Mouse (Mus musculus) forebrain, embryonic 12.5 days (tissue): ENCODE data around the gene Sh3d19. TPM values are rescaled to one million over a fixed set of nuclear protein-coding genes. Genes with fewer than 3 reads are reported as not detected.

Experiments
- ATAC-seq: fragments of 200-750 bp; cut with Nextera tagmentation; 2 replicates; pipeline ENCODE4 v1.8.0; 2017; ENCODE audit warnings: moderate TSS enrichment; ENCODE audit not compliant: low FRiP score
- H3K27ac ChIP-seq: fragments of 300-500 bp; sonication (generic); 2 replicates; pipeline ENCODE4 v1.5.1; 2016; ENCODE audit warnings: mild to moderate bottlenecking
- H3K27me3 ChIP-seq: fragments of 300-500 bp; sonication (generic); 2 replicates; pipeline ENCODE4 v1.6.1; 2016; ENCODE audit warnings: mild to moderate bottlenecking
- H3K36me3 ChIP-seq: fragments of 300-500 bp; sonication (generic); replicated peaks from 2 replicates; pipeline ENCODE4 v1.6.1; 2016; ENCODE audit warnings: mild to moderate bottlenecking
- H3K4me1 ChIP-seq: fragments of 300-500 bp; sonication (generic); 2 replicates; pipeline ENCODE4 v1.6.1; 2016
- H3K4me2 ChIP-seq: fragments of 300-500 bp; sonication (generic); 2 replicates; pipeline ENCODE4 v1.6.1; 2016; ENCODE audit warnings: mild to moderate bottlenecking, moderate library complexity
- H3K4me3 ChIP-seq: fragments of 300-500 bp; sonication (generic); replicated peaks from 2 replicates; pipeline ENCODE4 v1.5.1; 2016; ENCODE audit warnings: mild to moderate bottlenecking
- H3K9ac ChIP-seq: fragments of 300-500 bp; sonication (generic); 2 replicates; pipeline ENCODE4 v1.6.1; 2016; ENCODE audit warnings: mild to moderate bottlenecking
- H3K9me3 ChIP-seq: fragments of 300-500 bp; sonication (generic); 2 replicates; pipeline ENCODE4 v1.6.1; 2016
- WGBS: fragments of 180-500 bp; shearing (Covaris S2); methylation state at CpG from one replicate; pipeline ENCODE4 v1.1.7; 2016; 5-methylcytosine and 5-hydroxymethylcytosine counted together
- polyA plus RNA-seq: library from polyadenylated mRNA; unstranded; fragments of >200 nt; fragmentation: Nextera tagmentation; extraction: Ambion mirVana; gene quantifications from 2 replicates; pipeline ENCODE4 v1.2.1, GENCODE M21; 2016

The Sh3d19 gene
- polyA plus RNA-seq, 1 experiment from 2014 or later: 9.1 TPM

- Histone ChIP-seq H3K27ac (no peak overlapping the region), H3K4me3 (no peak overlapping the region)
Measured at GRCm38 (mm10) chr3:86040286-86041201, 69.6 kb downstream of the Sh3d19 start.

GRCm38 (mm10) chr3:86047686-86048408, 76.9 kb downstream of the Sh3d19 start:
- H3K36me3 ChIP-seq: no peaks in the 10 kb centered on the region
- no peak overlapping the region for H3K4me3 ChIP-seq
- H3K27ac ChIP-seq: no peak overlapping the region
- 0 out of 2 replicates have a peak, but pooled peaks cover 4% of the 10 kb centered on the region for H3K9me3 ChIP-seq
- no peak for ATAC-seq
- no peak overlapping the region for H3K9ac ChIP-seq
- no peaks in the 10 kb centered on the region for H3K27me3 ChIP-seq
- 93% methylated on average over 9 of the region's 9 CpGs for WGBS
- H3K4me2 ChIP-seq: no peak overlapping the region
- H3K4me1 ChIP-seq: no peaks in the 10 kb centered on the region

More at GRCm38 (mm10) chr3:86040286-86041201, 69.6 kb downstream of the Sh3d19 start:
- Histone ChIP-seq H3K27me3 (no peaks in the 10 kb centered on the region), H3K4me1 (peaks cover 9% of the 10 kb centered on the region; the same call in 1 of the 2 replicates), H3K9me3 (0 out of 2 replicates have a peak, but pooled peaks cover 4% of the 10 kb centered on the region), H3K36me3 (no peaks in the 10 kb centered on the region), H3K4me2 (no peak overlapping the region), H3K9ac (no peak overlapping the region)
- ATAC-seq: no peak
- WGBS: 71% methylated on average over 14 of the region's 14 CpGs

- no peak overlapping the region for H3K4me2 ChIP-seq
- no peak for ATAC-seq
- WGBS: 66% methylated on average over 2 of the region's 2 CpGs
Measured at GRCm38 (mm10) chr3:86049041-86049440, 78.1 kb downstream of the Sh3d19 start.

GRCm38 (mm10) chr3:86056678-86057077, 85.8 kb downstream of the Sh3d19 start:
- no peak overlapping the region for H3K4me3 ChIP-seq
- H3K9me3 ChIP-seq: no peaks in the 10 kb centered on the region
- H3K4me1 ChIP-seq: no peaks in the 10 kb centered on the region
- H3K9ac ChIP-seq: no peak overlapping the region
- H3K27ac ChIP-seq: no peak overlapping the region
- no peaks in the 10 kb centered on the region for H3K27me3 ChIP-seq
- 92% methylated on average over 4 of the region's 4 CpGs for WGBS
- no peaks in the 10 kb centered on the region for H3K36me3 ChIP-seq
- ATAC-seq: no peak
- H3K4me2 ChIP-seq: no peak overlapping the region

More at GRCm38 (mm10) chr3:86049041-86049440, 78.1 kb downstream of the Sh3d19 start:
- no peaks in the 10 kb centered on the region for H3K27me3 ChIP-seq
- H3K9me3 ChIP-seq: no peaks in the 10 kb centered on the region
- no peak overlapping the region for H3K4me3 ChIP-seq
- no peak overlapping the region for H3K27ac ChIP-seq
- no peaks in the 10 kb centered on the region for H3K4me1 ChIP-seq
- no peak overlapping the region for H3K9ac ChIP-seq
- H3K36me3 ChIP-seq: no peaks in the 10 kb centered on the region

- Histone ChIP-seq H3K4me1 (no peaks in the 10 kb centered on the region), H3K9ac (no peak overlapping the region), H3K27me3 (no peaks in the 10 kb centered on the region), H3K36me3 (no peaks in the 10 kb centered on the region), H3K4me3 (no peak overlapping the region), H3K4me2 (no peak overlapping the region), H3K27ac (no peak overlapping the region), H3K9me3 (no peaks in the 10 kb centered on the region)
- ATAC-seq: no peak
- 62% methylated on average over 6 of the region's 6 CpGs for WGBS
Measured at GRCm38 (mm10) chr3:86057436-86058095, 86.7 kb downstream of the Sh3d19 start.

- no peak overlapping the region for H3K4me2 ChIP-seq
- H3K27me3 ChIP-seq: no peaks in the 10 kb centered on the region
- no peaks in the 10 kb centered on the region for H3K4me1 ChIP-seq
- no peak for ATAC-seq
- 94% methylated on average over 11 of the region's 11 CpGs for WGBS
- no peaks in the 10 kb centered on the region for H3K36me3 ChIP-seq
- H3K9ac ChIP-seq: no peak overlapping the region
- no peaks in the 10 kb centered on the region for H3K9me3 ChIP-seq
- H3K27ac ChIP-seq: no peak overlapping the region
- no peak overlapping the region for H3K4me3 ChIP-seq
Measured at GRCm38 (mm10) chr3:86069646-86070250, 98.8 kb downstream of the Sh3d19 start.

GRCm38 (mm10) chr3:86070799-86071198, 99.9 kb downstream of the Sh3d19 start:
- Histone ChIP-seq H3K9me3 (no peaks in the 10 kb centered on the region), H3K9ac (no peak overlapping the region), H3K36me3 (no peaks in the 10 kb centered on the region), H3K27me3 (no peaks in the 10 kb centered on the region), H3K4me2 (no peak overlapping the region), H3K4me3 (no peak overlapping the region), H3K4me1 (no peaks in the 10 kb centered on the region), H3K27ac (no peak overlapping the region)
- ATAC-seq: no peak
- 91% methylated on average over 7 of the region's 7 CpGs for WGBS

- Histone ChIP-seq H3K27me3 (no peaks in the 10 kb centered on the region), H3K9ac (no peak overlapping the region)
- WGBS: 92% methylated on average over 3 of the region's 3 CpGs
Measured at GRCm38 (mm10) chr3:86072066-86072465, 101.2 kb downstream of the Sh3d19 start.

GRCm38 (mm10) chr3:86072889-86073288, 102.0 kb downstream of the Sh3d19 start:
- no peaks in the 10 kb centered on the region for H3K4me1 ChIP-seq
- no peak overlapping the region for H3K9ac ChIP-seq
- H3K27me3 ChIP-seq: no peaks in the 10 kb centered on the region
- WGBS: 77% methylated on average over 5 of the region's 5 CpGs
- ATAC-seq: no peak
- no peaks in the 10 kb centered on the region for H3K36me3 ChIP-seq
- H3K4me3 ChIP-seq: no peak overlapping the region
- no peak overlapping the region for H3K4me2 ChIP-seq
- H3K9me3 ChIP-seq: no peaks in the 10 kb centered on the region
- no peak overlapping the region for H3K27ac ChIP-seq

More at GRCm38 (mm10) chr3:86072066-86072465, 101.2 kb downstream of the Sh3d19 start:
- H3K4me1 ChIP-seq: no peaks in the 10 kb centered on the region
- no peak overlapping the region for H3K27ac ChIP-seq
- no peaks in the 10 kb centered on the region for H3K9me3 ChIP-seq
- no peak overlapping the region for H3K4me2 ChIP-seq
- no peaks in the 10 kb centered on the region for H3K36me3 ChIP-seq
- no peak for ATAC-seq
- no peak overlapping the region for H3K4me3 ChIP-seq

- H3K27ac ChIP-seq: no peak overlapping the region
- WGBS: 91% methylated on average over 5 of the region's 5 CpGs
- no peak overlapping the region for H3K4me2 ChIP-seq
- H3K4me1 ChIP-seq: no peaks in the 10 kb centered on the region
- no peak for ATAC-seq
- H3K9ac ChIP-seq: no peak overlapping the region
- H3K4me3 ChIP-seq: no peak overlapping the region
- H3K9me3 ChIP-seq: no peaks in the 10 kb centered on the region
- no peaks in the 10 kb centered on the region for H3K27me3 ChIP-seq
- no peaks in the 10 kb centered on the region for H3K36me3 ChIP-seq
Measured at GRCm38 (mm10) chr3:86075593-86075992, 104.7 kb downstream of the Sh3d19 start.

- Histone ChIP-seq H3K4me3 (no peak overlapping the region), H3K4me1 (no peaks in the 10 kb centered on the region), H3K27ac (no peak overlapping the region), H3K9me3 (no peaks in the 10 kb centered on the region), H3K9ac (no peak overlapping the region; the same call in 1 of the 2 replicates), H3K36me3 (no peaks in the 10 kb centered on the region), H3K4me2 (no peak overlapping the region), H3K27me3 (no peaks in the 10 kb centered on the region)
- no peak for ATAC-seq
- WGBS: 87% methylated on average over 14 of the region's 14 CpGs
Measured at GRCm38 (mm10) chr3:86076511-86077283, 105.8 kb downstream of the Sh3d19 start.
